Mouse (Mus musculus) midbrain, postnatal 0 days (tissue): ENCODE data around the gene Olfr1141. TPM values are rescaled to one million over a fixed set of nuclear protein-coding genes. Genes with fewer than 3 reads are reported as not detected.

Source experiments
- ATAC-seq: fragments of 200-750 bp; cut with Nextera tagmentation; 2 replicates; pipeline ENCODE4 v1.8.0; 2017; ENCODE audit warnings: moderate number of reproducible peaks, mild to moderate bottlenecking, moderate TSS enrichment, moderate library complexity; ENCODE audit not compliant: low FRiP score
- DNase-seq: peaks from one replicate; pipeline ENCODE4 v3.0.0-alpha.2; 2015; ENCODE audit warnings: low spot score
- H3K27ac ChIP-seq: fragments of 300-500 bp; sonication (generic); 2 replicates; pipeline ENCODE4 v1.5.1; 2014; ENCODE audit warnings: low read depth, mild to moderate bottlenecking, low read length, mixed read lengths
- H3K27me3 ChIP-seq: fragments of 300-500 bp; sonication (generic); 2 replicates; pipeline ENCODE4 v1.6.1; 2014; ENCODE audit warnings: low read length, control low read depth, mixed read lengths; ENCODE audit not compliant: insufficient read depth
- H3K36me3 ChIP-seq: fragments of 300-500 bp; sonication (generic); 2 replicates; pipeline ENCODE4 v1.6.1; 2014; ENCODE audit warnings: low read length, control low read depth, mixed read lengths; ENCODE audit not compliant: insufficient read depth
- H3K4me1 ChIP-seq: fragments of 300-500 bp; sonication (generic); 2 replicates; pipeline ENCODE4 v1.6.1; 2014; ENCODE audit warnings: mild to moderate bottlenecking, control low read depth, antibody characterized with exemption, low read length, mixed read lengths; ENCODE audit not compliant: insufficient read depth
- H3K4me2 ChIP-seq: fragments of 300-500 bp; sonication (generic); 2 replicates; pipeline ENCODE4 v1.6.1; 2014; ENCODE audit warnings: low read depth, mild to moderate bottlenecking, low read length, mixed read lengths; ENCODE audit not compliant: poor library complexity, severe bottlenecking
- H3K4me3 ChIP-seq: fragments of 300-500 bp; sonication (generic); 2 replicates; pipeline ENCODE4 v1.5.1; 2014; ENCODE audit warnings: low read depth, mild to moderate bottlenecking, low read length, moderate library complexity
- H3K9ac ChIP-seq: fragments of 300-500 bp; sonication (generic); replicated peaks from 2 replicates; pipeline ENCODE4 v1.6.1; 2014; ENCODE audit warnings: mild to moderate bottlenecking, low read length, moderate library complexity, mixed read lengths; ENCODE audit not compliant: poor library complexity, severe bottlenecking
- H3K9me3 ChIP-seq: fragments of 300-500 bp; sonication (generic); 2 replicates; pipeline ENCODE4 v1.6.1; 2016; ENCODE audit warnings: low read length, control low read depth
- CTCF ChIP-seq: IDR thresholded peaks from 2 replicates; pipeline ENCODE4 v1.5.1; 2016; ENCODE audit warnings: antibody characterized with exemption, mild to moderate bottlenecking
- polyA plus RNA-seq: library from polyadenylated mRNA; unstranded; fragments of >200 nt; fragmentation: Nextera tagmentation; extraction: Ambion mirVana; gene quantifications from 2 replicates; pipeline ENCODE4 v1.2.1, GENCODE M21; 2015
- total RNA-seq: library from RNA; depleted of rRNA; stranded (reverse); fragments of >200 nt; gene quantifications from 2 replicates; pipeline ENCODE4 v1.2.3, GENCODE M21; 2014; rRNA removed

The Olfr1141 gene
- total and polyA plus RNA-seq, 2 experiments from 2014 or later: not detected

GRCm38 (mm10) chr2:87713079-87713478 is 40.7 kb downstream of the Olfr1141 start, which contains the start of gene Olfr1137:
Olfr1137 (minus strand) TSS chr2:87713179.
- no peaks in the 10 kb centered on the region for H3K9me3 ChIP-seq
- TF ChIP-seq CTCF: no peak
- H3K4me2 ChIP-seq: no peak within 1 kb of the TSS
- H3K27ac ChIP-seq: no peak within 1 kb of the TSS
- H3K27me3 ChIP-seq: no peaks in the 10 kb centered on the region
- H3K9ac ChIP-seq: no peak within 1 kb of the TSS
- DNase-seq: no peak
- no peak within 1 kb of the TSS for H3K4me3 ChIP-seq
- H3K36me3 ChIP-seq: no peaks in the 10 kb centered on the region
- H3K4me1 ChIP-seq: no peaks in the 10 kb centered on the region
- no peak for ATAC-seq

Other genes with a start within 250 kb of the Olfr1141 start
- gene Pramel6, start 247.4 kb downstream of the Olfr1141 start, total RNA-seq: not detected in 2 replicates
- gene Pramel6, start 247.4 kb downstream of the Olfr1141 start, polyA plus RNA-seq: not detected in 2 replicates
- 0.52 TPM in 1 of 2 replicates, not detected in the other for gene Olfr153, start 222.2 kb downstream of the Olfr1141 start, total RNA-seq
- gene Olfr153, start 222.2 kb downstream of the Olfr1141 start, polyA plus RNA-seq: not detected in 2 replicates
- gene Olfr1128, start 208.4 kb downstream of the Olfr1141 start, total RNA-seq: not detected in 2 replicates
- not detected in 2 replicates for gene Olfr1128, start 208.4 kb downstream of the Olfr1141 start, polyA plus RNA-seq
- not detected in 2 replicates for gene Olfr1129, start 180.1 kb downstream of the Olfr1141 start, total RNA-seq
- not detected in 2 replicates for gene Olfr1129, start 180.1 kb downstream of the Olfr1141 start, polyA plus RNA-seq
- not detected in 2 replicates for gene Olfr1130, start 147.8 kb downstream of the Olfr1141 start, total RNA-seq
- gene Olfr1130, start 147.8 kb downstream of the Olfr1141 start, polyA plus RNA-seq: not detected in 2 replicates
- 0.38 TPM in 1 of 2 replicates, not detected in the other for gene Olfr1131, start 126.9 kb downstream of the Olfr1141 start, total RNA-seq
- gene Olfr1131, start 126.9 kb downstream of the Olfr1141 start, polyA plus RNA-seq: not detected in 2 replicates
- not detected in 2 replicates for gene Olfr1132, start 116.5 kb downstream of the Olfr1141 start, total RNA-seq
- not detected in 2 replicates for gene Olfr1132, start 116.5 kb downstream of the Olfr1141 start, polyA plus RNA-seq
- gene Olfr1133, start 106.6 kb downstream of the Olfr1141 start, total RNA-seq: not detected in 2 replicates
- gene Olfr1133, start 106.6 kb downstream of the Olfr1141 start, polyA plus RNA-seq: not detected in 2 replicates
- not detected in 2 replicates for gene Olfr1134, start 95.5 kb downstream of the Olfr1141 start, total RNA-seq
- gene Olfr1134, start 95.5 kb downstream of the Olfr1141 start, polyA plus RNA-seq: not detected in 2 replicates
- not detected in 2 replicates for gene Olfr1135, start 80.3 kb downstream of the Olfr1141 start, total RNA-seq
- not detected in 2 replicates for gene Olfr1135, start 80.3 kb downstream of the Olfr1141 start, polyA plus RNA-seq
- not detected in 2 replicates for gene Olfr1136, start 60.0 kb downstream of the Olfr1141 start, total RNA-seq
- gene Olfr1136, start 60.0 kb downstream of the Olfr1141 start, polyA plus RNA-seq: not detected in 2 replicates
- not detected in 2 replicates for gene Olfr1137, start 40.8 kb downstream of the Olfr1141 start, total RNA-seq
- gene Olfr1137, start 40.8 kb downstream of the Olfr1141 start, polyA plus RNA-seq: not detected in 2 replicates
- not detected in 2 replicates for gene Olfr1138, start 14.0 kb downstream of the Olfr1141 start, total RNA-seq
- not detected in 2 replicates for gene Olfr1138, start 14.0 kb downstream of the Olfr1141 start, polyA plus RNA-seq
- not detected in 2 replicates for gene Olfr1140, start 10.2 kb downstream of the Olfr1141 start, total RNA-seq
- gene Olfr1140, start 10.2 kb downstream of the Olfr1141 start, polyA plus RNA-seq: 0.16 TPM in 1 of 2 replicates, not detected in the other
- gene Olfr152, start 25.5 kb upstream of the Olfr1141 start, total RNA-seq: not detected in 2 replicates
- not detected in 2 replicates for gene Olfr152, start 25.5 kb upstream of the Olfr1141 start, polyA plus RNA-seq
- gene Olfr1143, start 46.6 kb upstream of the Olfr1141 start, total RNA-seq: not detected in 2 replicates
- gene Olfr1143, start 46.6 kb upstream of the Olfr1141 start, polyA plus RNA-seq: not detected in 2 replicates
- gene Olfr1145, start 55.8 kb upstream of the Olfr1141 start, total RNA-seq: not detected in 2 replicates
- gene Olfr1145, start 55.8 kb upstream of the Olfr1141 start, polyA plus RNA-seq: not detected in 2 replicates
- gene Olfr1148, start 76.5 kb upstream of the Olfr1141 start, total RNA-seq: not detected in 2 replicates
- not detected in 2 replicates for gene Olfr1148, start 76.5 kb upstream of the Olfr1141 start, polyA plus RNA-seq
- not detected in 2 replicates for gene Olfr1150-ps1, start 90.0 kb upstream of the Olfr1141 start, total RNA-seq
- not detected in 2 replicates for gene Olfr1150-ps1, start 90.0 kb upstream of the Olfr1141 start, polyA plus RNA-seq
- not detected in 2 replicates for gene Olfr1151, start 101.9 kb upstream of the Olfr1141 start, total RNA-seq
- not detected in 2 replicates for gene Olfr1151, start 101.9 kb upstream of the Olfr1141 start, polyA plus RNA-seq
- under 0.01 TPM in 1 of 2 replicates, not detected in the other for gene Olfr1152, start 112.5 kb upstream of the Olfr1141 start, total RNA-seq
- gene Olfr1152, start 112.5 kb upstream of the Olfr1141 start, polyA plus RNA-seq: not detected in 2 replicates
- not detected in 2 replicates for gene Olfr1153, start 141.0 kb upstream of the Olfr1141 start, total RNA-seq
- gene Olfr1153, start 141.0 kb upstream of the Olfr1141 start, polyA plus RNA-seq: not detected in 2 replicates
- gene Olfr1154, start 151.2 kb upstream of the Olfr1141 start, total RNA-seq: not detected in 2 replicates
- gene Olfr1154, start 151.2 kb upstream of the Olfr1141 start, polyA plus RNA-seq: not detected in 2 replicates
- not detected in 2 replicates for gene Olfr1155, start 191.1 kb upstream of the Olfr1141 start, total RNA-seq
- gene Olfr1155, start 191.1 kb upstream of the Olfr1141 start, polyA plus RNA-seq: not detected in 2 replicates
- not detected in 2 replicates for gene Olfr1156, start 199.1 kb upstream of the Olfr1141 start, total RNA-seq
- not detected in 2 replicates for gene Olfr1156, start 199.1 kb upstream of the Olfr1141 start, polyA plus RNA-seq
- gene Olfr1157, start 214.3 kb upstream of the Olfr1141 start, total RNA-seq: not detected in 2 replicates
- not detected in 2 replicates for gene Olfr1157, start 214.3 kb upstream of the Olfr1141 start, polyA plus RNA-seq
- gene Olfr74, start 220.7 kb upstream of the Olfr1141 start, total RNA-seq: not detected in 2 replicates
- not detected in 2 replicates for gene Olfr74, start 220.7 kb upstream of the Olfr1141 start, polyA plus RNA-seq
- gene Olfr1158, start 236.1 kb upstream of the Olfr1141 start, total RNA-seq: not detected in 2 replicates
- gene Olfr1158, start 236.1 kb upstream of the Olfr1141 start, polyA plus RNA-seq: not detected in 2 replicates